Mouse (Mus musculus) adrenal gland, postnatal 25 days (tissue): Measurements from ENCODE around the gene Gm4869. TPM values are rescaled to one million over a fixed set of nuclear protein-coding genes. Genes with fewer than 3 reads are reported as not detected.
A peak's percentile ranks its signal among the peaks of the same experiment; 100 is the strongest.

ENCODE experiments used
- DNase-seq: peaks from one replicate; pipeline ENCODE4 v3.0.0; 2021; ENCODE audit warnings: mixed read lengths
- microRNA-seq, 2 experiments: library from miRNA; unstranded; fragments of <30 nt; microRNA quantifications; one replicate each; pipeline ENCODE4 v1.2.0; 2021
- total RNA-seq: library from RNA; stranded (reverse); gene quantifications from 2 replicates; pipeline ENCODE4 v1.2.3, GENCODE M21; 2021

Gm4869 gene
- total RNA-seq, 1 experiment from 2014 or later = 0.27 TPM

- DNase-seq = no peak
Measured at GRCm38 (mm10) chr5:140526754-140527153, 81.3 kb downstream of the Gm4869 start.

GRCm38 (mm10) chr5:140538111-140538683, 92.8 kb downstream of the Gm4869 start:
- DNase-seq = no peak

- DNase-seq = peak; percentile 79
Measured at GRCm38 (mm10) chr5:140540106-140540505, 94.7 kb downstream of the Gm4869 start.

GRCm38 (mm10) chr5:140542811-140543575, 97.5 kb downstream of the Gm4869 start:
- no peak for DNase-seq

Small RNA genes within 50 kb of the gene (microRNA-seq; reads per million reads assigned to microRNA genes)
- gene Mir7038 = 0 reads per million in 2 experiments

Other genes with a start within 250 kb of the Gm4869 start
- gene Mad1l1, start 124.1 kb upstream of the Gm4869 start, total RNA-seq = 17.2 and 23.1 TPM in 2 replicates
- gene Nudt1, start 124.0 kb upstream of the Gm4869 start, total RNA-seq = 23.5 and 29.0 TPM in 2 replicates
- 17.8 and 18.4 TPM in 2 replicates for gene Mrm2, start 113.7 kb upstream of the Gm4869 start, total RNA-seq
- gene Snx8, start 56.4 kb upstream of the Gm4869 start, total RNA-seq = 18.0 and 18.4 TPM in 2 replicates
- gene Eif3b, start 26.3 kb upstream of the Gm4869 start, total RNA-seq = 159 and 237 TPM in 2 replicates
- gene Chst12, start 59.9 kb downstream of the Gm4869 start, total RNA-seq = 9.5 and 11.3 TPM in 2 replicates
- not detected in 2 replicates for gene Grifin, start 119.4 kb downstream of the Gm4869 start, total RNA-seq
- gene Lfng, start 161.7 kb downstream of the Gm4869 start, total RNA-seq = 9.6 and 16.8 TPM in 2 replicates
- gene Ttyh3, start 203.4 kb downstream of the Gm4869 start, total RNA-seq = 121 and 195 TPM in 2 replicates